8 mouse cellular contexts compared by ENCODE assay signal in the genomic region with DNA sequence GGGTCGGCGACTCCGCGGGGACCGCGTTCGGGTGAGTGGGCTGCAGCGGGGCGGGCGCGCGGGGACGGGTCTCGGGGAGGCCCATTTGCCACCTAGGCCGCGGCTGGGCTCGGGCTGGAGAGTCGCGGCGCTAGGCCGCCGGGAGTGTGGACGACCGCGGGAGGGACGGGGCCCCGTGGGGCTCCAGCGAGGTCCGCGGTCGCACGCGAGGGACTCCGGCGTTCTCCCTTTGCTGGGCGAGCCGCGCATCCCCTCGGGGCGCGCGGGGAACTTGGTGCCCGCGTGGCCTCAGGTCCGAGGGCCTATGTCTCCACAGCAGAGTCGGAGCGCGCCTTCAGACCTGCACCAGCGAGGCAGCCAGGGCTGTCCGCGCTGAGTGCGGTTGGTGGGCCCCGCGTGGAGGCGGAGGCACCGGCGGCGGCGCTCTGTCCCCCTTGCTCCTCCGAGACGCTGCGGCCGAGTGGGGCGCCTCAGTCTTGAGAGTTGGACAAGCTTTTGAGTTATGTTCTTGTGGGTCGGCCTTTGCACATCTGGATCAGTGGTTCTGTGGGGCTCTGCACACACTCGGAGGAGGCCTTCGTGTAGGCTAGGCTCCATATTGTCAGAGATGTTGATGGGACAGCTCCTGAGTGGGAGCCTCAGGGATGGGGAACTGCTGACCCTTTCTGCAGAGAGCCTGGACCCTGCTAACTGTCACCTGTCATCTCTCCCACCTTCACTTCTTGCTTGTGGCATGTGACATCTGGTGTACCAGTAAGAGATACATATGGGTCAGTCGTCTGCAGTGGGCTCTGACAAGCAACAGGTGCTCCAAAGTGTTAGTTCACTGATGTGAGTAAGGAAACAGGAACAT. TPM values are rescaled to one million over a fixed set of nuclear protein-coding genes. Genes with fewer than 3 reads are reported as not detected.
DNase-seq lines count a peak whose midpoint lies in the region; ATAC-seq and TF ChIP-seq lines count a peak whose summit lies in the region.

No protein-coding gene starts in this region.

- no peaks in the 10 kb centered on the region for H3K36me3 ChIP-seq in kidney, adult 2 months (ENCODE audit: control insufficient read depth, insufficient read depth, low read length)
- no peaks in the 10 kb centered on the region for H3K36me3 ChIP-seq in ES-E14 (ENCODE audit: control insufficient read depth, insufficient read depth, low read length, poor library complexity, severe bottlenecking)
- H3K36me3 ChIP-seq in embryonic facial prominence, embryonic 13.5 days = peaks cover 13% of the 10 kb centered on the region
- H3K36me3 ChIP-seq in hindbrain, postnatal 0 days (ENCODE audit: insufficient read depth, low read length) = peaks cover 4% of the 10 kb centered on the region; the same call in 1 of the 2 replicates

- DNase-seq in kidney, adult 2 months = no peak
- DNase-seq in kidney, adult 11 months = no peak
- no peak for DNase-seq in ES-E14 (ENCODE audit: low read depth, low spot score)
- no peak for DNase-seq in hindbrain, postnatal 0 days (ENCODE audit: low spot score)
- peak; percentile 56 for DNase-seq in mesoderm, embryonic 11.5 days (ENCODE audit: low read depth, low spot score)
- DNase-seq in left cerebral cortex, postnatal 36 days (ENCODE audit: low spot score in 2 of 2) = no peak
- no peak for DNase-seq in frontal cortex, postnatal 14 days (ENCODE audit: low spot score in 2 of 2)

- no peak for ATAC-seq in embryonic facial prominence, embryonic 13.5 days (ENCODE audit: insufficient number of reproducible peaks, insufficient read depth, low FRiP score, low TSS enrichment, low read depth)
- ATAC-seq in hindbrain, postnatal 0 days = peak; percentile 43

- TF ChIP-seq POLR2A in kidney, adult 2 months (IDR thresholded peaks at IDR 0.05; ENCODE audit: low read depth, low read length) = no peak

- peak overlapping the region; percentile 19 for H3K27ac ChIP-seq in kidney, adult 2 months (ENCODE audit: insufficient read depth, low read depth, low read length)
- no peak overlapping the region; the same call in 1 of the 2 replicates for H3K27ac ChIP-seq in ES-E14 (ENCODE audit: insufficient read depth, low read depth, low read length, poor library complexity, severe bottlenecking)
- H3K27ac ChIP-seq in embryonic facial prominence, embryonic 13.5 days = peak overlapping the region; percentile 73
- peak overlapping the region; percentile 84 for H3K27ac ChIP-seq in hindbrain, postnatal 0 days

- H3K4me2 ChIP-seq in embryonic facial prominence, embryonic 13.5 days = peak overlapping the region; percentile 88
- peak overlapping the region; percentile 79 for H3K4me2 ChIP-seq in hindbrain, postnatal 0 days (ENCODE audit: low read depth, low read length)

- in situ Hi-C loops in ES-E14 (cut with MboI; ENCODE audit: low sequenced_read_pairs in 2 of 2, unreplicated experiment in 2 of 2) = no loop called here

- intact Hi-C loops in left cerebral cortex, postnatal 36 days (cut with DNase I) = no loop called here

- H3K9me3 ChIP-seq in ES-E14 (ENCODE audit: control insufficient read depth, insufficient read depth, low read depth, low read length) = no peaks in the 10 kb centered on the region
- no peaks in the 10 kb centered on the region for H3K9me3 ChIP-seq in embryonic facial prominence, embryonic 13.5 days
- H3K9me3 ChIP-seq in hindbrain, postnatal 0 days (ENCODE audit: low read length) = no peaks in the 10 kb centered on the region

- H3K9ac ChIP-seq in ES-E14 (ENCODE audit: insufficient read depth, low read depth, low read length, poor library complexity, severe bottlenecking) = peak overlapping the region; percentile 67
- peak overlapping the region; percentile 96 for H3K9ac ChIP-seq in embryonic facial prominence, embryonic 13.5 days
- peak overlapping the region; percentile 79 for H3K9ac ChIP-seq in hindbrain, postnatal 0 days (replicated peaks; ENCODE audit: low read length)

- TF ChIP-seq CTCF in kidney, adult 2 months (conservative IDR thresholded peaks at IDR 0.05; ENCODE audit: insufficient read depth, insufficient read length, low read depth, low read length) = no peak
- TF ChIP-seq CTCF in hindbrain, postnatal 0 days (IDR thresholded peaks at IDR 0.05; ENCODE audit: low read depth) = no peak

- H3K27me3 ChIP-seq in kidney, adult 2 months (replicated peaks; ENCODE audit: control insufficient read depth, insufficient read depth, low read length) = no peaks in the 10 kb centered on the region
- peaks cover 9% of the 10 kb centered on the region for H3K27me3 ChIP-seq in embryonic facial prominence, embryonic 13.5 days
- no peaks in the 10 kb centered on the region for H3K27me3 ChIP-seq in hindbrain, postnatal 0 days (ENCODE audit: insufficient read depth, low read length)

- WGBS in kidney, adult 2 months = under 1% methylated on average over 68 of the region's 68 CpGs
- WGBS in embryonic facial prominence, embryonic 13.5 days = under 1% methylated on average over 59 of the region's 68 CpGs
- under 1% methylated on average over 66 of the region's 68 CpGs for WGBS in hindbrain, postnatal 0 days

- peaks cover 12% of the 10 kb centered on the region for H3K4me1 ChIP-seq in kidney, adult 2 months (ENCODE audit: control insufficient read depth, insufficient read depth, low read length)
- H3K4me1 ChIP-seq in ES-E14 (ENCODE audit: control insufficient read depth in 2 of 2, insufficient read depth in 2 of 2, low read length in 2 of 2, poor library complexity in 1 of 2) = peaks cover 8 to 32% of the 10 kb centered on the region in 2 experiments; a peak in 3 of 4 replicates
- H3K4me1 ChIP-seq in embryonic facial prominence, embryonic 13.5 days = peaks cover 24% of the 10 kb centered on the region
- H3K4me1 ChIP-seq in hindbrain, postnatal 0 days (ENCODE audit: insufficient read depth, low read length) = peaks cover 30% of the 10 kb centered on the region

- peak overlapping the region; percentile 82 for H3K4me3 ChIP-seq in kidney, adult 2 months (ENCODE audit: insufficient read depth, low read depth, low read length)
- H3K4me3 ChIP-seq in ES-E14 (ENCODE audit: insufficient read depth in 1 of 2, low read depth in 1 of 2, low read length in 2 of 2, poor library complexity in 1 of 2, severe bottlenecking in 1 of 2) = peak overlapping the region; percentile 89 to 90
- peak overlapping the region; percentile 90 for H3K4me3 ChIP-seq in embryonic facial prominence, embryonic 13.5 days
- H3K4me3 ChIP-seq in hindbrain, postnatal 0 days (ENCODE audit: low read length) = peak overlapping the region; percentile 81

TF ChIP-seq in ES-E14, 5 proteins besides CTCF, POLR2A, EP300 and RAD21:
- TF ChIP-seq MAFK (IDR thresholded peaks at IDR 0.05; ENCODE audit: insufficient read depth, low read depth, low read length) (no peak), HCFC1 (IDR thresholded peaks at IDR 0.05; ENCODE audit: borderline replicate concordance, insufficient read depth, low read length) (no peak), ZNF384 (IDR thresholded peaks at IDR 0.05; ENCODE audit: low read depth, low read length) (no peak), ZC3H11A (IDR thresholded peaks at IDR 0.05; ENCODE audit: borderline replicate concordance, low read depth, low read length) (no peak), CHD2 (IDR thresholded peaks at IDR 0.05; ENCODE audit: low read depth, low read length) (no peak)

RNA-seq across cellular contexts. Expression of a gene that starts 0.6 kb away (rescaled TPM):
- polyA plus RNA-seq in kidney, adult 2 months (2012; rRNA removed) = 30.3 and 33.8 TPM in 2 replicates
- 12.2 and 12.3 TPM in 2 replicates for total RNA-seq in ES-E14 (2012; rRNA removed)
- polyA plus RNA-seq in embryonic facial prominence, embryonic 13.5 days (2015; fragmentation: Nextera tagmentation; extraction: Ambion mirVana) = 35.8 and 41.6 TPM in 2 replicates
- total RNA-seq in hindbrain, postnatal 0 days (2014; rRNA removed) = 39.2 and 44.0 TPM in 2 replicates
- polyA plus RNA-seq in hindbrain, postnatal 0 days (2015; fragmentation: Nextera tagmentation; extraction: Ambion mirVana) = 56.0 and 57.9 TPM in 2 replicates
- total RNA-seq in left cerebral cortex, postnatal 36 days (2021) = 10 to 100 TPM; 44.2 to 50.4 TPM

RNA-seq across cellular contexts. Expression of a gene that starts 15.4 kb away (rescaled TPM):
- polyA plus RNA-seq in kidney, adult 2 months (2012; rRNA removed) = 0.08 and 0.17 TPM in 2 replicates
- total RNA-seq in ES-E14 (2012; rRNA removed) = 0.49 and 1.1 TPM in 2 replicates
- polyA plus RNA-seq in embryonic facial prominence, embryonic 13.5 days (2015; fragmentation: Nextera tagmentation; extraction: Ambion mirVana) = 0.17 TPM in 1 of 2 replicates, not detected in the other
- total RNA-seq in hindbrain, postnatal 0 days (2014; rRNA removed) = 5.9 and 11.4 TPM in 2 replicates
- 3.4 and 3.6 TPM in 2 replicates for polyA plus RNA-seq in hindbrain, postnatal 0 days (2015; fragmentation: Nextera tagmentation; extraction: Ambion mirVana)
- 10 to 100 TPM; 94.8 to 99.4 TPM for total RNA-seq in left cerebral cortex, postnatal 36 days (2021)

RNA-seq across cellular contexts. Expression of a gene that starts 49.3 kb away (rescaled TPM):
- polyA plus RNA-seq in kidney, adult 2 months (2012; rRNA removed) = 24.3 and 26.2 TPM in 2 replicates
- 33.9 and 35.3 TPM in 2 replicates for total RNA-seq in ES-E14 (2012; rRNA removed)
- polyA plus RNA-seq in embryonic facial prominence, embryonic 13.5 days (2015; fragmentation: Nextera tagmentation; extraction: Ambion mirVana) = 21.8 and 29.1 TPM in 2 replicates
- 17.2 and 17.3 TPM in 2 replicates for total RNA-seq in hindbrain, postnatal 0 days (2014; rRNA removed)
- polyA plus RNA-seq in hindbrain, postnatal 0 days (2015; fragmentation: Nextera tagmentation; extraction: Ambion mirVana) = 23.3 and 23.9 TPM in 2 replicates
- 10 to 100 TPM; 12.6 to 19.1 TPM for total RNA-seq in left cerebral cortex, postnatal 36 days (2021)

RNA-seq across cellular contexts. Expression of a gene that starts 51.6 kb away (rescaled TPM):
- 80.0 and 95.3 TPM in 2 replicates for polyA plus RNA-seq in kidney, adult 2 months (2012; rRNA removed)
- total RNA-seq in ES-E14 (2012; rRNA removed) = 169 and 196 TPM in 2 replicates
- 168 and 190 TPM in 2 replicates for polyA plus RNA-seq in embryonic facial prominence, embryonic 13.5 days (2015; fragmentation: Nextera tagmentation; extraction: Ambion mirVana)
- total RNA-seq in hindbrain, postnatal 0 days (2014; rRNA removed) = 107 and 119 TPM in 2 replicates
- polyA plus RNA-seq in hindbrain, postnatal 0 days (2015; fragmentation: Nextera tagmentation; extraction: Ambion mirVana) = 207 and 210 TPM in 2 replicates
- total RNA-seq in left cerebral cortex, postnatal 36 days (2021) = 100 to 1,000 TPM in 1 of 2 experiments, 10 to 100 TPM in 1; 95.4 to 105 TPM
